Mouse (Mus musculus) right cerebral cortex, postnatal 4 days (tissue): Measurements from ENCODE around the gene Hcls1.

Source experiments
- DNase-seq: peaks from one replicate; pipeline ENCODE4 v3.0.0-alpha.2; 2022

Hcls1 gene

DNA sequence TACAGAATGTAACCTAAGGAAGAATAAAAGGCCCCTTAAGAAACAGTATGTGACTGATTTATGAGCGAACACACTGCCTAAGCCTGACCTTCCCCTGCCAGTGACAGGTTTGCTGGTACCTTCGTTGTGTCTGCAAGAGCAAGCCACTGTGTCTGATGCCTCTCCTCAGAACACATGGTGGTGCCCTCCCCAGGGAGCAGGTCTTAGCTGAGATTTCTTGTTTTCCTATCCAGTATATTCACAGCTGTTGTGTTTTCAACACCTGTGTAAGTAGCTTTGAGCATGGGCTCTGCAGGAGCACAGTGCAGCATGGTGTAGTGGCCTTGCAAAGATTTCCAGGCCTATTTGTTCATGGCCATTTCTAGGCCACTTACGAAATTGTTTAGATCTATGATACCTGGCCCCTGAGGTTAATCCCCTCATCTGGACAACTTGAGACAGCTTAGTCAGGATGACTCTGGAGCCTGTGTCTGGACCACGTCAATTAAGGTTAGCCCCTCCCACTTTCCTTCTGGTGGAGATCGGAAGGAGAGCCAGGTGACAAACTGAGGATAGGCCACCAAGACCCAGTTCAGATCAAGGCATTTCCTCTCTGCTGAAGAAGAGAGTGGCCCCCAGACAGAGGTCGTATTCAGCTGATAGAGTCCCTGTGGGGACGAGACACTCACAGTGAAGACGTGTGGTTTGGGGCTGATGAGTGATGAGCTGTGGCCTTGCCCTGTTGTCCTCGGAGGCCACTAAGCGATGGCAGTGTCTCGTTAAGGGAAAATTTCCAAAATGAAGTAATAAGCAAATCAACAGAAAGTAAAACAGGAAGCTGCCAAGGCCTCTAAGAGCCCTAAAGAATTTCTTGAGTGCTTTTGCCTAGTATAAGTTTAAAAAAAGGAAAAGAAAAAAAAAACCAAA is 4.3 kb upstream of the Hcls1 start:
- no peak for DNase-seq

DNA sequence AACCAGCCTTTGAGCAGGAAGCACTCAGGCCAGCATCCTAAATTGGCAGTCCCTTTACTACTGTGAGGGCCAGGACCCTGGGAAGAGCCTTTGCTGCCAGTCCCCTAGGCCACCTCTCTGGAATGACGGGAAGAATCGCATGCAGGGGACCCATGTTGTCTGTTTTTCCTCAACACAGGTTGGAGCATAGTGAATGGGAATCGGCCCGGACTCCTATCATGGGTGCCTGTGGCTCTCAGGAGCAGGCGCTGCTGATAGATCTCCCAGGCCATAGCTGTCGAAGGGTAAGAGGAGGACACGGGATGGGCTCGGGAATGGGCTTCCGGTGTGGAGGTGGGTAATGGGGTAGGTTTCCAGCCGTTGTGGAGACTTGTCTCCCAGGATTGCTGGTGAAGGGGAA is 3.4 kb upstream of the Hcls1 start:
- DNase-seq: no peak

GRCm38 (mm10) chr16:36931976-36932375 is 2.8 kb upstream of the Hcls1 start:
- DNase-seq: no peak

- DNase-seq: no peak
Observed at GRCm38 (mm10) chr16:36932546-36932945, 2.2 kb upstream of the Hcls1 start.

- no peak for DNase-seq
Observed at GRCm38 (mm10) chr16:36934131-36934840, 497 bp upstream of the Hcls1 start.

- no peak for DNase-seq
Observed at GRCm38 (mm10) chr16:36935814-36936213, 1.0 kb downstream of the Hcls1 start.

DNA sequence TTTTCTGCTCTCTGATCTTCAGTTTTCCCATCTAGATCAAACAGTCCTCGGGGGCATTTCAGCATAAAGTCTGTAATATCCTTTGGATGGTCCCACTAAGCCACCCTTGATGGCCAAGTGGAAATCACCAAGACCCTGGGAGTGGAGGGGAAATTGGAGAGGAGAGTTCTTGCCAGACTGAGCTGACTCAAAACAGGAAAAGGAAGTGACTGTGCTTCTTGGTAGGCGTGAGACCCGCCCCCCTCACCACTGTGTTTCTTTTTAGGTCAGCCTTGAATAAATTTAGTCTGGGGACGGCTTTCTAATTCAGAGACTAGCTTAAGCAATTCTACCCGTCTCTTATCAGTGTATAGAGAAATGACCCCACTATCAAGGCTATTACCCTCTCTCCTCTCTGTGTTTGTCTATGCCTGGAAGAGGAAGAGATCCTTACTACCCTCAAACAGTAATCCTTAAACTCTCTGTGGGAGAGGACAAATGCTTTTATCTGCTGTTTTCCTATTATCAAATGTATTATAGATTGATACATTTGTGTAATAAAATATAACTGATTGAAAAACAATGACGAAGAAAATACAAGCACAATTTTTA is 6.4 kb downstream of the Hcls1 start:
- no peak for DNase-seq

- DNase-seq: no peak
Observed at GRCm38 (mm10) chr16:36941895-36942294, 7.1 kb downstream of the Hcls1 start.

GRCm38 (mm10) chr16:36943591-36943990 is 8.8 kb downstream of the Hcls1 start:
- no peak for DNase-seq

GRCm38 (mm10) chr16:36944895-36945424 is 10.2 kb downstream of the Hcls1 start:
- no peak for DNase-seq

- no peak for DNase-seq
Observed at GRCm38 (mm10) chr16:36946459-36947159, 11.8 kb downstream of the Hcls1 start.

DNA sequence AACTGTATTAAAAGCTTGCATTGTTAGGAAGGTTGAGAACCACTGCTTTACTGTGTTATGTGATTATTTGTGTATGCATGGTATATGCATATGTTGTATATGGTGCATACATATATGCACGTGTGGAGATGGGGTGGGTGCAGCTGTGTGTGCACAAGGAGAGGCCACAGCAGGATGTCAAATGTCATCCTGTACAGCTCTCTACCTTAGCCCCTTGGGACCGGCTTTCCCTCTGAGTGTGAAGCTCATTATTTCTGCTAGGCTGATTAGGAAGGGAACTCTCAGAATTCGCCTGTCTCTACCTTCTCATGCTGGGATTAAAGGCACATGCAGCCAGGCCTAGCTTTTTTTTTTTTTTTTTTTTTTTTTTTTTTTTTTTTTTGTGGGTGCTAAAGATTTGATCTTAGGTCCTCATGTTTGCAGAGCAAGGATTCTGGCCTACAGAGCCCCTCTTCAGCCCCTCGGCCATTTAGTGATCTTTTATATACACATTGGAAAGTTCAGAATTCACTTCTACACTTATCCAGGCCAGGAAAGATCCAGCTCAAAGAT is 12.9 kb downstream of the Hcls1 start:
- DNase-seq: no peak

DNA sequence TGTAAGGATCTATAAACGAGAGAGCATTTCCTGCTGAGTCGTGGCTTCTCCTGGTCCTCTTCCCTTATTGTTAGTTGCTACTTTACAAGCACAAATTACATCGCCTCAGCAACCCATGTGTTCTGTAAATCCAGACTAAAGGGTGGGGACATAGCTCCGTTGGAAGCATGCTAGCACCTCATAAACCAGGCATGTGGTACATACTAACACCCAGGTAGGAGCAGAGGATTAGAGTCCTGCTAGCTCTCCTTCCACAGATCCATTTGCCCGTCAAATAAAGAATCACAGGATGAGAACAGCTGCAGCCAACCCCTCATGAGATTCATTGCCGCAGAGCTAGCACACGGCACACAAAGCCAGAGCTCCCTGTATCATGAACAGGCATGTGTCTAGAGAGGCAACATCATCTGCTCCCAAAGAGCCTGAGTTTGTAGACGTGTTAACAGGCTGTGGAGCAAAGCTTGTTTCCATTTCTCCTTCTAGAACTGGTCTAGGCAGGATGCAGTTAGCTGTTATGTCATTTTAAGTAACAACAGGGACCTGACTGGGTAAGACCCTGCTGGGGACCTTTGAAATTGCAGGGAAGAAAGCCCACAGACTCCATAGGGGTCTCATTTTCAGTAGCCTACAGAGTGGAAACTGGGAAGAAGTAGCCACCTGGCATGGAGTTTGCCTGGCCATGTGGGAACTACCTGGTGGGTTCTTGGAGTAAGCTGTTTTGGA is 15.0 kb downstream of the Hcls1 start:
- DNase-seq: no peak

DNA sequence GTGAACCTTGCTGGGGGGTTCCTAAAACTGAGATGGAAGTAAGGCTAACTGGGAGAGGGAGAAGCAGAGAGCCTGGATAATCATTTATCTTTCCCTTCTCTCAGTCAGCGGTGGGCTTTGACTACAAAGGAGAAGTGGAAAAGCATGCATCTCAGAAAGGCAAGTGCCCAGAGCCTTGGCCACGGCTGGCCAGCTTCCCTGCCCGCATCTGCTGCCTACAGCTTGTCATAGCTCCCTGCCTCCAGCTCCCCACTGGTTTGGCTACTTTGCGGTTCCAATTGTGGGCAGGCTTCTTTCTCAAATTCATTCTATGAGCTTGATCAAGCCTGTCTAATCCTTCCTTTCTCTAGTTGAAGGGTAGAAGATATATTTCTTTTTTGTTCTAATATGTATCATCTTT is 16.2 kb downstream of the Hcls1 start:
- DNase-seq: peak; percentile 10

GRCm38 (mm10) chr16:36955106-36955505 is 20.3 kb downstream of the Hcls1 start:
- no peak for DNase-seq

- no peak for DNase-seq
Observed at GRCm38 (mm10) chr16:36963415-36963814, 28.6 kb downstream of the Hcls1 start.

- no peak for DNase-seq
Observed at GRCm38 (mm10) chr16:36979127-36979526, 44.3 kb downstream of the Hcls1 start.

DNA sequence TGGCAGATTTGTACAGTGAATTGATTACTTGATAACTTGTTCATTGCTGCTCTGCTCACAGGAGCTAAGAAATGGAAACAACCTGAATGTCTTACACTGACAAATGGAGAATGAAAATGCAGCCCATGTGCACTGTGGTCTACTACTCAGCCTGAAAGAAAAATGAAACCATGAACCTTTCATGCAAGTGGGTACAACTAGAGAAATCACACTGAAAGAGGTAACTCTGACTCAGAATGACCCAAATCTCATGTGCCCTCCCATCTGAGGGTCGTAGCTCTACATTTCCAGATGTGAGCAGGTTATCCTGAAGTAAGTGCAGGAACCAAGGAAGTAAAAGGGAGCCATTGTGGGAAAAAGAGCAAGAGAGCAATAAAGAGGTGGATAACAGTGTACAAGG is 49.0 kb downstream of the Hcls1 start:
- no peak for DNase-seq

DNA sequence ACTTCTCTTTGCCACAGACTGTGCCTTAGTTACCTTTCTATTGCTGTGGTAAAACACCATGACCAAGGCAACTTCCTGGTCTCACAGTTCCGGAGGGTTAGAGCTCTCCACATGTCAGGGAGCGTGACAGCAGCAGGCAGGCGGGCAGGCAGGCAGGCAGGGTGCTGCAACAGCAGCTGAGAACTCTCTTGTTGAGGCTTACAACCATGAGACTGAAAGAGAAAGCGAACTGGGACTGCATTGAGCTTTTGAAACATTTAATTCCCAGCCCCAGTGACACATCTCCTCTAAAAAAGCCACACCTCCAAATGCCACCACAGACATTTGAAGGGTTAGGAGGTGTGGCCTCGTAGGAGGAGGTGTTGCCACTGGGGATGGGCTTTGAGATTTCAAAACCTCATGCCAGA is 50.9 kb downstream of the Hcls1 start:
- no peak for DNase-seq

DNA sequence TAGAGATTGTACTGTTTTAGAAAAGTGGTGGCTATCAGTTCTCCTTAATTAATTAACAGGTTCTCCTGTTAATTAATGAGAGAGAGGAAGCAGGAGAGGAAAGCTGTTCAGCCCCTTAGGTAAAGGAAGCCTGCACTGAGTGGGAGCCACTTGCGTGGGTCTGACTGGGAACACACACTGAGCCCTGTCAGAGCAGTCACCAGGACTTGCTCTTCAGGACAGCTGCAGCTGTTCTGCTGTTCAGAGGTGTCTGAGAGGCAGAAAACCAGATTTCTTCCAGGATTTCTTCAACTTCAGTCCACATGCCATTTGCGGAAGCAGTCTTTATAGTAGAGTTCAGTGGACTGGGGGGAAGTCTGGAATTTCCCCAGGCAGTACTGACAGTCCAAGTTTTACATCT is 52.6 kb downstream of the Hcls1 start:
- DNase-seq: no peak

DNA sequence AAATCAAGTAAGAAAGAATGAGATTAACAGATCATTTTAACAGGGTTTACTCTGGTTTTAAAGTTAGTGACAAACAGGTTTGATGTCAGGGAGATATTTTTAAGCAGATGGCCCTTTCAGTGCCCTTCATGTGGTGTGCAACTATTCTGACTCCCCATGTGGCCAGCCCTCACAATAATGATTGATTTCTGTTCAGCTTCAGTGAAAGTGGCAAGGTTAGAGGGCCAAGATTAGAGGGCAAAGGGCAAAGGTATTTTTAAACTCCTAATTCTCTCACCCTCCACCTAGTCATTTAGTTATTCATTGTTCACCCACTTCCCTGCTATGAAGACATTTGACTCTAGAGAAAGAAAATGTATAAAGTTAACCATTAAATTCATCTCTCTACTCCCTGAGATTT is 53.3 kb downstream of the Hcls1 start:
- no peak for DNase-seq

DNA sequence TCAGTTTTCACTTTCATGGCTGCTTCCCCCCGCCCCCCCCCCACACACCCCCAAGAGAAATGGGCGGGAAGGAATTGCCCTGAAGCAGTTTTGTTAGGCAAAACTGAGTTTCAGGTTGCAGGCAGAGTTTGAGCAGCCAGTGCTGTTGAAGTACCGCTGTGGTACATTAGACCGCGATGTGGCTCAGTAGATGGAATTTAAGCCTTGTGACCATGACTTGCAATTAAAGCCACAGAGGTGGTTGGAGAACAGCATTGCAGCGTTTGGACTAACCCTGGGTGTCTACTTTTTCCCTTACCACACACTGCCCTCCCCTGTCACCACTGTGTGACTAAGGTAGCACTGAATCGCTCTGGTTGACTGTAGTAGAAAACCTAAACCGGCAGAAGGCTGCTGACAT is 54.7 kb downstream of the Hcls1 start:
- DNase-seq: no peak
